In the genomic region with DNA sequence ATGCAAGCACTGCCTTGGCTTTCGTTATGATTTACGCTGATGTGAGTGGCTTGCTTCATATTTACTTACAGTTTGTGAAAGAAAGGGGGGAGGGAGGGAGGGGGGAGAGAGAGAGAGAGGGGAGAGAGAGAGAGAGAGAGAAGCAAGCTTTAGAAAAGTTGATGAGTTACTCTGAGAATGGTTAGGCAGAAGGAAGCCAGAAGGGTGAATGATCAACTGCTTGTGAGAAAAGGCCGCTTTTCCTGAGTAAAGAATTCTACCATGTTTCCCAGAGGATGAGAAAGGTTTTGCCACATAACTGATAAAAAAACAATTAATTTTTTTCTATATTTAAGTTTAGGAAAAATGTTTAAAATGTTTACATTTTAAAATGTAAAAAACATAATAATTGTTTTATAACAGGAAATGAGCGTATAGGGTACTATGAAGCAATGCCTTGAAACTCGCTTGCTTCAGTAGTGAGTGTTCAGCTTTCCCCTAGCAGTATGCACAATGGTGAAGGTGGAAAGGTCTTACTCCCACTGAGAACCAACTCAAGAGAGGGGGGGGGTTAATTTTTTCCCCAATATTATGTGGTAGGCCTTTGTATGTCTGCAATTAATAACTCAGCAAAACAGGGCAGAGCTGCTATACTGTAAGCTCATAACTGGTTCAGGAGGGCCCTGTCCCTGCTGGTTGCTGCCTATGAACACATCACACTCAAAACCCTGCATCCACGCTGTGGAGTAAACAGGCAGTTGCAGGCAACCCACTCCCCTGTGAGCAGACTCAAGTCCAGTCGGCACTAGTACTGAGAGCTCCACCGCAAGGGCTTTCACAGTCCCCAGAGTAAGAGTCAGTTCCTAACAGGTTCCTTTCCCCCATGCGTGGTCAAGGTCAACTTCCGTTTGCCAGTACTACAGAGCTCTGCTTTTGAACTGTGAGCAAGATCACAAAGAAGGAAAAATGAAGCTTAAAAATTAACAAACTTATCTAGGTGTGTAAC, we compare ENCODE assay signal across 14 mouse cellular contexts.
DNase-seq lines count a peak whose midpoint lies in the region; ATAC-seq lines count a peak whose summit lies in the region.
"Had no signal": no experiment of that assay in that cellular context is flagged by ENCODE, and none has a peak within 500 bp of the region (broad histone marks: within the 10 kb centered on the region; RNA-seq: fewer than 3 reads in every experiment).

No protein-coding gene starts in this region.

- 0 out of 2 replicates have a peak, but pooled peaks have one; percentile 36 for ATAC-seq in common myeloid progenitor, adult 5-6 weeks (replicated peaks; ENCODE audit: low read depth, poor library complexity, severe bottlenecking)
- peak; percentile 52 for ATAC-seq in megakaryocyte, adult 5-6 weeks (ENCODE audit: poor library complexity, severe bottlenecking)
- ATAC-seq: forebrain, postnatal 0 days had no signal

- peak; percentile 20 for DNase-seq in 416B (ENCODE audit: low read depth)
- peak; percentile 60 for DNase-seq in kidney, adult 9 months
- no peak for DNase-seq in spleen, postnatal 10 days (ENCODE audit: low spot score in 2 of 2)
- DNase-seq in urinary bladder, adult 18-20 months (ENCODE audit: low spot score in 2 of 2) = no peak
- DNase-seq in right cerebral cortex, postnatal 36 days (ENCODE audit: low spot score in 2 of 2) = no peak
- DNase-seq: cerebellum, adult 2 months; embryo, embryonic 11 days; forebrain, postnatal 0 days; gastrocnemius, postnatal 14 days; lung, adult 18-20 months; spleen, adult 18-20 months; thymus, adult 18-20 months had no signal

Comparison
In these comparisons a context has a peak if more than half of its experiments do, and no peak if none do; other contexts are left out.
1. DNase-seq: peak in 416B (single experiment) and kidney, adult 9 months (single experiment); none in spleen, postnatal 10 days (0 of 2), urinary bladder, adult 18-20 months (0 of 2) and right cerebral cortex, postnatal 36 days (0 of 2).